8 mouse cellular contexts compared by ENCODE assay signal in genomic region chr5:142907803-142908559, GRCm38 (mm10). TPM values are rescaled to one million over a fixed set of nuclear protein-coding genes. Genes with fewer than 3 reads are reported as not detected.
DNase-seq lines count a peak whose midpoint lies in the region; ATAC-seq and TF ChIP-seq lines count a peak whose summit lies in the region.

No protein-coding gene starts in this region.

- peak overlapping the region; percentile 61 for H3K4me2 ChIP-seq in CH12.LX (ENCODE audit: insufficient read depth, low read depth, poor library complexity, severe bottlenecking)
- no peak overlapping the region for H3K4me2 ChIP-seq in midbrain, embryonic 11.5 days

- ATAC-seq in erythroblast, adult 5-6 weeks (replicated peaks; ENCODE audit: low FRiP score, poor library complexity, severe bottlenecking) = 0 out of 2 replicates have a peak, but pooled peaks have one; percentile 18
- ATAC-seq in midbrain, embryonic 11.5 days (ENCODE audit: low FRiP score) = no peak

- H3K36me3 ChIP-seq in CH12.LX (replicated peaks in 1 of 2; ENCODE audit: control insufficient read depth in 1 of 2, insufficient read depth in 1 of 2, low read length in 1 of 2) = peaks cover 22 to 27% of the 10 kb centered on the region in 2 experiments
- H3K36me3 ChIP-seq in midbrain, embryonic 11.5 days (ENCODE audit: control insufficient read depth, insufficient read depth, low read length) = peaks cover 21% of the 10 kb centered on the region

- peak overlapping the region; percentile 96 for H3K27ac ChIP-seq in CH12.LX (ENCODE audit: insufficient read depth, low read depth)
- no peak overlapping the region for H3K27ac ChIP-seq in midbrain, embryonic 11.5 days (ENCODE audit: low read depth, low read length)

- H3K27me3 ChIP-seq in CH12.LX (replicated peaks) = no peaks in the 10 kb centered on the region
- no peaks in the 10 kb centered on the region for H3K27me3 ChIP-seq in midbrain, embryonic 11.5 days (ENCODE audit: control insufficient read depth, insufficient read depth, low read length)

- no peak for TF ChIP-seq RAD21 in CH12.LX (IDR thresholded peaks at IDR 0.05; ENCODE audit: low read depth, low read length)

- H3K9ac ChIP-seq in CH12.LX (ENCODE audit: insufficient read depth, low read depth) = peak overlapping the region; percentile 83
- 0 out of 2 replicates have a peak overlapping the region, but pooled peaks have one; percentile 100 for H3K9ac ChIP-seq in midbrain, embryonic 11.5 days (ENCODE audit: low read length)

- TF ChIP-seq POLR2A in CH12.LX (IDR thresholded peaks at IDR 0.05; ENCODE audit: low read depth, low read length) = no peak

- in situ Hi-C loops in CH12.LX (cut with MboI; ENCODE audit: low pct_ligation_motif_present, low pct_unique_long_range_greater_than_20kb, low sequenced_read_pairs) = no loop called here

- H3K4me1 ChIP-seq in CH12.LX (ENCODE audit: control insufficient read depth in 1 of 2, insufficient read depth in 2 of 2) = peaks cover 47 to 69% of the 10 kb centered on the region in 2 experiments
- H3K4me1 ChIP-seq in midbrain, embryonic 11.5 days (ENCODE audit: control insufficient read depth, insufficient read depth, low read length) = peaks cover 23% of the 10 kb centered on the region

- intact Hi-C loops in heart, postnatal 10 days (cut with DNase I) = loop anchor here (2.0 kb wide), 1 partner anchor 19 kb away; no protein-coding TSS in a partner anchor

- peak; percentile 10; the same call in 1 of the 2 replicates for TF ChIP-seq EP300 in CH12.LX (IDR thresholded peaks at IDR 0.05; ENCODE audit: low read length)

- WGBS in midbrain, embryonic 11.5 days = 83% methylated on average over 5 of the region's 5 CpGs

- H3K4me3 ChIP-seq in CH12.LX (replicated peaks in 1 of 3; ENCODE audit: low read depth in 2 of 3, low read length in 2 of 3, poor library complexity in 1 of 3) = peak overlapping the region in 2 of 3 experiments; percentile 61 to 85
- H3K4me3 ChIP-seq in midbrain, embryonic 11.5 days (ENCODE audit: low read depth, low read length) = no peak overlapping the region; the same call in 1 of the 2 replicates

- no peak for TF ChIP-seq CTCF in CH12.LX (conservative IDR thresholded peaks at IDR 0.05 in 1 of 2, IDR thresholded peaks at IDR 0.05 in 1 of 2; ENCODE audit: low read depth in 2 of 2, low read length in 2 of 2)

- dilution Hi-C loops in CH12.LX (cut with MboI; ENCODE audit: extremely low pct_ligation_motif_present, extremely low pct_unique_long_range_greater_than_20kb, low sequenced_read_pairs) = no loop called here

- H3K79me2 ChIP-seq in CH12.LX (replicated peaks; ENCODE audit: control insufficient read depth, extremely low read depth, insufficient read depth, poor library complexity, severe bottlenecking) = peaks cover 34% of the 10 kb centered on the region

- peak; percentile 51 for DNase-seq in CH12.LX (ENCODE audit: extremely low read depth)
- peak; percentile 67 to 81 for DNase-seq in adrenal gland, adult 18-20 months (ENCODE audit: low spot score in 2 of 2)
- DNase-seq in heart, postnatal 10 days = peak; percentile 79 to 81
- peak; percentile 87 to 92 for DNase-seq in kidney, postnatal 36 days
- no peak for DNase-seq in midbrain, embryonic 11.5 days (ENCODE audit: low spot score, missing footprints)
- peak; percentile 11 for DNase-seq in thymus, postnatal 0 days (ENCODE audit: low spot score)
- no peak for DNase-seq in c-Kit-positive CD71-positive TER-119-positive erythroid progenitor cells, embryonic 14.5 days (ENCODE audit: low spot score)

- H3K9me3 ChIP-seq in CH12.LX (replicated peaks; ENCODE audit: low read length) = no peaks in the 10 kb centered on the region
- no peaks in the 10 kb centered on the region for H3K9me3 ChIP-seq in midbrain, embryonic 11.5 days (ENCODE audit: control insufficient read depth, low read length)

TF ChIP-seq in CH12.LX, 34 proteins besides CTCF, POLR2A, EP300 and RAD21:
- TF ChIP-seq ELF1 (IDR thresholded peaks at IDR 0.05; ENCODE audit: low read depth, low read length) (peak; percentile 30; the same call in 1 of the 2 replicates), ETS1 (conservative IDR thresholded peaks at IDR 0.05; ENCODE audit: low read depth, low read length) (peak; percentile 11; the same call in 1 of the 2 replicates), IRF4 (IDR thresholded peaks at IDR 0.05; ENCODE audit: low read depth, low read length) (no peak), SIN3A (IDR thresholded peaks at IDR 0.05; ENCODE audit: low read length) (peak; percentile 38), RCOR1 (conservative IDR thresholded peaks at IDR 0.05; ENCODE audit: low read depth, low read length) (peak; percentile 58; the same call in 1 of the 2 replicates), ZNF384 (IDR thresholded peaks at IDR 0.05; ENCODE audit: low read depth, low read length) (peak; percentile 62), CHD2 (IDR thresholded peaks at IDR 0.05; ENCODE audit: low read length) (peak; percentile 78), MAZ (IDR thresholded peaks at IDR 0.05; ENCODE audit: low read depth, low read length) (0 out of 2 replicates have a peak, but pooled peaks have one; percentile 33), SMC3 (IDR thresholded peaks at IDR 0.05; ENCODE audit: low read depth, low read length) (no peak), NRF1 (IDR thresholded peaks at IDR 0.05; ENCODE audit: low read depth, low read length) (0 out of 2 replicates have a peak, but pooled peaks have one; percentile 8)

RNA-seq across cellular contexts. Expression of gene Actb, which starts 1.4 kb away (rescaled TPM):
- total RNA-seq in CH12.LX (2012; rRNA removed) = 4,756 and 5,246 TPM in 2 replicates
- 3,882 and 4,152 TPM in 2 replicates for total RNA-seq in CH12.LX (2014; rRNA removed)
- 3,023 and 5,048 TPM in 2 replicates for polyA plus RNA-seq in CH12.LX (2012; ENCODE audit: insufficient read length, low read depth)
- total RNA-seq in adrenal gland, adult 18-20 months (2021) = 1,000 to 10,000 TPM; 2,759 to 3,567 TPM
- total RNA-seq in erythroblast, adult 5-6 weeks (2015; ENCODE audit: low replicate concordance) = 4,143 and 4,236 TPM in 2 replicates
- total RNA-seq in erythroblast, adult 5-6 weeks (2017; ENCODE audit: low replicate concordance) = 1,451 and 2,396 TPM in 2 replicates
- 1,000 to 10,000 TPM; 1,831 to 2,004 TPM for total RNA-seq in heart, postnatal 10 days (2021)
- 14,142 and 15,094 TPM in 2 replicates for polyA plus RNA-seq in midbrain, embryonic 11.5 days (2014; fragmentation: Nextera tagmentation; extraction: Ambion mirVana)
- 27,108 and 27,970 TPM in 2 replicates for polyA plus RNA-seq in thymus, postnatal 0 days (2015; fragmentation: Nextera tagmentation; extraction: Ambion mirVana)

RNA-seq across cellular contexts. Expression of gene Fbxl18, which starts 12.8 kb away (rescaled TPM):
- total RNA-seq in CH12.LX (2012; rRNA removed) = 5.0 and 6.4 TPM in 2 replicates
- total RNA-seq in CH12.LX (2014; rRNA removed) = 2.3 and 3.7 TPM in 2 replicates
- 5.0 and 5.5 TPM in 2 replicates for polyA plus RNA-seq in CH12.LX (2012; ENCODE audit: insufficient read length, low read depth)
- 1 to 10 TPM; 8.0 to 9.5 TPM for total RNA-seq in adrenal gland, adult 18-20 months (2021)
- total RNA-seq in erythroblast, adult 5-6 weeks (2015; ENCODE audit: low replicate concordance) = 0.84 and 8.3 TPM in 2 replicates
- 0.56 and 1.4 TPM in 2 replicates for total RNA-seq in erythroblast, adult 5-6 weeks (2017; ENCODE audit: low replicate concordance)
- 1 to 10 TPM; 8.8 to 9.2 TPM for total RNA-seq in heart, postnatal 10 days (2021)
- polyA plus RNA-seq in midbrain, embryonic 11.5 days (2014; fragmentation: Nextera tagmentation; extraction: Ambion mirVana) = 10.5 and 11.8 TPM in 2 replicates
- polyA plus RNA-seq in thymus, postnatal 0 days (2015; fragmentation: Nextera tagmentation; extraction: Ambion mirVana) = 4.7 and 5.9 TPM in 2 replicates

RNA-seq across cellular contexts. Expression of gene Fscn1, which starts 52.2 kb away (rescaled TPM):
- total RNA-seq in CH12.LX (2012; rRNA removed) (51.7 and 65.3 TPM in 2 replicates), CH12.LX (2014; rRNA removed) (18.2 and 19.7 TPM in 2 replicates)
- polyA plus RNA-seq in CH12.LX (2012; ENCODE audit: insufficient read length, low read depth) = 70.4 and 75.7 TPM in 2 replicates
- total RNA-seq in adrenal gland, adult 18-20 months (2021) = 10 to 100 TPM; 17.3 to 25.6 TPM
- not detected in 2 replicates for total RNA-seq in erythroblast, adult 5-6 weeks (2015; ENCODE audit: low replicate concordance)
- total RNA-seq in erythroblast, adult 5-6 weeks (2017; ENCODE audit: low replicate concordance) = not detected in 2 replicates
- 100 to 1,000 TPM; 103 to 132 TPM for total RNA-seq in heart, postnatal 10 days (2021)
- 566 and 605 TPM in 2 replicates for polyA plus RNA-seq in midbrain, embryonic 11.5 days (2014; fragmentation: Nextera tagmentation; extraction: Ambion mirVana)
- polyA plus RNA-seq in thymus, postnatal 0 days (2015; fragmentation: Nextera tagmentation; extraction: Ambion mirVana) = 33.5 and 37.0 TPM in 2 replicates

Comparison
In these comparisons a context has a peak if more than half of its experiments do, and no peak if none do; other contexts are left out.
1. DNase-seq: peak in CH12.LX (single experiment), adrenal gland, adult 18-20 months (2 of 2), heart, postnatal 10 days (2 of 2), kidney, postnatal 36 days (2 of 2) and thymus, postnatal 0 days (single experiment); none in midbrain, embryonic 11.5 days (single experiment) and c-Kit-positive CD71-positive TER-119-positive erythroid progenitor cells, embryonic 14.5 days (single experiment).
2. RNA of gene Fscn1, which starts 52.2 kb away (total RNA-seq): 103 to 132 TPM in heart, postnatal 10 days, 18.2 to 65.3 TPM in CH12.LX and 17.3 to 25.6 TPM in adrenal gland, adult 18-20 months; not detected in erythroblast, adult 5-6 weeks; every median in the first group is over 10 times any median in the second.